Mouse (Mus musculus) ovary, adult 18-20 months (tissue): ENCODE measurements around the gene Frmd5.

Experiments used
- DNase-seq: peaks from one replicate; pipeline ENCODE4 v3.0.0; 2022; ENCODE audit warnings: low spot score, mixed read lengths

The Frmd5 gene

GRCm38 (mm10) chr2:121682361-121682760, 124.5 kb downstream of the Frmd5 start:
- no peak for DNase-seq

GRCm38 (mm10) chr2:121679711-121680110, 127.2 kb downstream of the Frmd5 start:
- no peak for DNase-seq

DNA sequence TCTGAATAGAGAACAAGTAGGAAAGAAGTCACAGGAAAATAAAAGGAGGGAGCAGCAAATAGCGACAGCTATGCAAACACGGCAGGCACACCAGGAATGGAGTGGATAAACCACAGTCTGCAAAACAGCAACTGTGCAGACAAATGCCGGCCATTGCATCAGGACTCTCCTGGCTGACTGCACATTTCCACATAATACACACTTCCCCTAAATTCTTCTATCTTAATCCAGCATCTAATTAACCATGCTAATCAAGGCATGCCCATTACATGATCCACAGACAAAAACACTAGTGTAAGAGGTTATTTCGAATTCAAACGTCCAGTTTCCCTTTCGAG, 129.3 kb downstream of the Frmd5 start:
- no peak for DNase-seq

GRCm38 (mm10) chr2:121676951-121677648, 129.8 kb downstream of the Frmd5 start:
- DNase-seq: no peak

DNA sequence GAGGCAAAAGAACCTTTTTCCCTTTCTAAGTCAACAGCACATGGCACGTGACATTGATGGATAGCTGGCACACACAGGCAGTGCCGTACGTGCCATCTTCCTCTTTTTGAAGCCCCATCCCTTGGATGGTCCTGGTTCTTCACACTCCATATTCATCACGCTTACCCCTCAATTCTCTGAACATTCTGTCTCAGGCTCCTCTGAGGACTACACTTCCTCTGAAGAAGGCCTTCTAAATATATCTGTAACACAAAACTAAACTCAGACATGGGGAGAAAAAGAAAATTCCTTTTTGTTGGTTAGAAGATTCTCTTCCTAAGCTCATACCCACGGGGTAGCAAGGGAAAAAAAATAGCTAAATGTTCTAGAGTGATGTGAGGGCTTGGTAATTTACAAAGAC, 131.0 kb downstream of the Frmd5 start:
- no peak for DNase-seq

- no peak for DNase-seq
These were observed 131.8 kb downstream of the Frmd5 start for GRCm38 (mm10) chr2:121675136-121675535.

GRCm38 (mm10) chr2:121674211-121674610, 132.7 kb downstream of the Frmd5 start:
- DNase-seq: no peak

DNA sequence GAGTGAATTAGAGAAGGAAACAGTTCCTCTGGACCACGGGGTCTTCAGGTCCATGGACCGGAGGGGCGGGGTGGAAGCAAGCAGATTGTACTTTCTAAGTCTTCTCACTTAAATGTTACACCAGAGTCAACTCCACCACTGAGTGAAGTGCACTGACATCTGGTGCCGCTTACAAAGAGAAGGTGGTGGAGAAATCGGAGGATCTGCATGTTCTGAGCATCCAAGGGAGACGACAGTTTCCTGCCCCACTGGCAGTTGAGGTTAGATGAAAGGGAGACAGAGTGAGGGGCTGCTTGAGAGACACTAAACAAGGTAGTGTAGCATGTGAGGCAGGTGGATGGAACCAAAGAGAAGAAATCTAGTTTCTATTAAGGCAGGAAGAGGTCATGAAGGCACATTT, 137.0 kb downstream of the Frmd5 start:
- DNase-seq: no peak

DNA sequence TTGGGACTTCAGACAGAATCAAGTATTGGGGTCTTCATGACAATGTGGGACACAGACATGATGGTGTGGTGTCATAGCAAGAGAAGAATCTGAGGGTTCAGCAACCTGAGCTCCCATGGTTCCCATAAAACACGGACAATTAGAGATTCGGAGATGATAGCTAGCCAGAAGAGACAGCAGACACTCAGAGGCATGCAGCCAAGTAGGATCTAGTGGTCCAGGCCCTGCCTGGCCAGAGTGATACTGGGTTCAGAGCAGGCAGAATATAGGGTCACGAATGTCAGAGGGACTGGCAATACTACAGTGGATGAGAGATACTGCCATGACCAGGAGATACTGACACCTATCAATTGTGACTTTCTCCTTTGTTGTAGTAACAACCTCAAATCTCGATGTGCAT, 138.6 kb downstream of the Frmd5 start:
- no peak for DNase-seq

- DNase-seq: no peak
These were observed 145.8 kb downstream of the Frmd5 start for GRCm38 (mm10) chr2:121661160-121661502.

- DNase-seq: no peak
These were observed 146.3 kb downstream of the Frmd5 start for GRCm38 (mm10) chr2:121660461-121661159.

GRCm38 (mm10) chr2:121659350-121659749, 147.5 kb downstream of the Frmd5 start:
- DNase-seq: no peak

DNA sequence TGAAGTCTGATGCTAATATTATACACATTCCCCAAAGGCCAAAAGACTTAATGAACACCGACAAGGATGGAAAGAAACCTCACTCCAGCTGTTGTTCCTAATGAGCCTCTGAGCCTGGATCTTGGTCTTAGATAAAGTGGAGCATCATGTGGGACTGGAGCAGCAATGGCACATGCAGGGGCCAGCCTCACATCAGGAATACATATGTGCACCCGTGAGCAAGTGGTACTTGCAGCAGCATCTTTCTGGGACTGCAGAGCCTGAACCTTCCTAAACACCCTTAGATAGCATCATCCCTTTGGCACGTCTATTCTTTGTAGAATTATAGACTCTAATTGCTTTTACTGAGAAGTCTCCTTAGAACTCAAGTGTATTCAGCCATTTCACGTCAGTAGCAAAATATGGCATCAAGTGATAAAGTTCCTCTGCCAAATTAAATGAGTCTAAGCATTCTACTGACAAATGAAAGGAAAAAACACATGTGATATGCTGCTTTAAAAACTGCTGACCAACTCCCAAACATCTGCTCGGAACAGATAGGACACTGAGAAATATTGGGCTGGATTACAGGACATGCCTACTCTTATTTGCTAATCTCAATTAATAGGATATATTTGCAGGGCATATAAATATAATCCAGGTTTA, 148.6 kb downstream of the Frmd5 start:
- no peak for DNase-seq

- DNase-seq: no peak
These were observed 150.9 kb downstream of the Frmd5 start for GRCm38 (mm10) chr2:121655966-121656365.

GRCm38 (mm10) chr2:121655106-121655505, 151.8 kb downstream of the Frmd5 start:
- DNase-seq: no peak

GRCm38 (mm10) chr2:121646528-121646927, 160.4 kb downstream of the Frmd5 start:
- no peak for DNase-seq

- DNase-seq: no peak
These were observed 164.0 kb downstream of the Frmd5 start for GRCm38 (mm10) chr2:121642934-121643333.

DNA sequence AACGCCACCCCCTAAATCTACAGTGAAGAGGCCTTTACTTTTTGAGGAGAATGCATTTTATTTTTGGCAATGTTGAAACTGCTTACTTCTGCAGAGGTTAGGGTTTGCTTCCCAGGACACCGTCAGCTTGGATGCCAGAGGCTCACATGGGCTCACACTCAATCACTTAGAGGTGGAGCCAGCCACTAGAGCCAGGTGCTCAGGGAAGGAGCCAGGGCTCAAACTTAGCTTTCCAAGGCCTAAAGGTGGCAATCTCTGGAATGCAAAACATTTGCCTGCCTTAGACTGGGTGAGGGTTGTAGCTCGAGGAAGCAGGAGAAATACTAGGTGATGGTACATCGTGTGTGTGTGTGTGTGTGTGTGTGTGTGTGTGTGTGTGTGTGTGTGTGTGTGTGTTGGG, 174.8 kb downstream of the Frmd5 start:
- no peak for DNase-seq

GRCm38 (mm10) chr2:121630286-121630685, 176.6 kb downstream of the Frmd5 start:
- DNase-seq: no peak

DNA sequence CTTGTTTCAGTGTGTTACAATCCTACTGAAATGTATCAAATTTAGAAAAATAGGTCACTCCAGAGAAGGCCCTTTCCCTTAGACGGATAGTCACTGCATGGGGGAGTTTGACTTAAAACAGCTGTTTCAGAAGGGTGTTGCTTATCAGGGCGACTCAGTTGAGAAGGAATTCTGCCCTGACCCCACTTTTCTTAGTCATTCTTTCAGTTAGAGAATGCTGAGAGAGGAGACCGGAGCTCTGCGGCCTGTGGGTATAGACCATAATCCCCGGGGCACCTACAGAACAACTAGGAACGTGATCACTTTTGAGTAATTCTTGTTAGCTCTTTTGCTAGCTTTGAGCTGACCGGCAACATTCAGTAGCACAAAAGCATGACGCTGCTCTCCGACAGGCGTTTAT, 178.6 kb downstream of the Frmd5 start:
- DNase-seq: no peak

GRCm38 (mm10) chr2:121625901-121626300, 181.0 kb downstream of the Frmd5 start:
- DNase-seq: no peak

DNA sequence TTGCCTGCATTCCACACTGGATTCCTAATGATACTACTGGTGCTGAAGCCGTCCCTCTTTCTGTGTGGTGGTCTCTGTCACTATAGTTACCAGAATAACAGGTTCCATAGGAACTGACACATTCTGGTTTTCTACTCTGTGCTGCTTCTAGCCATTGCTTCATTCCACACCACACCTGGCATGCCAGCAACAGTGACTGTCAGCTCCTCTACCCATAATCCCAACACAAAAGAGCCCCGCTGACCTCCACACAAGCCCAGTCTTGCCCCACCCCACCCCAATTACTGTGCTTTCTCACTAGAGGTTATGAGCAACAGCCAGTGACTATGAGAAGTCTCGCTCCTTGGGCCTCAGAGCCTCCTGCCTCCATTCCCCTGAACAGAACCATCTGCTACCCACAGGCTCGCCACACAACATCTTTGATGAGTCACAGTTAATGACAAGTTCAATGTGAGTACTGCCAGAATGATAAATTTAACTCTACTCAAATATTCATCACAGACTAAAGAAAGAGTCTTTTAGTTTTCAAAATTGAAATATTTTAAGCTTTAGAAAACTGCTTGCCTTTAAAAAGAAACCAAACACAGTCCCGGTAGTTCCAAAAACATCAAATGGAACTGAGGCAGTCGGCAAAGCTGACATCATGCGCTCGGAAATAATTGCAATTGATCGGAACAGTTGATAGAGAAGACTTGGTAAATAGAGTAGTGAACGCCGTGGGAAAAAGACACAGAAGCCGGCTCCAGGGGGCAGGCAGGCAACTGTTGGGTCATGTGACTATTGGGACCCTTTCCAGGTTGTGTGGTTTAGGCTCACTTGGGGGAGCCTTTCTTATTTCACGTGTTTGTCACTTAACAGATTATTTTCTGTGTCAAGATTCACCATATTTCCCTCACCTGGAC, 185.4 kb downstream of the Frmd5 start:
- DNase-seq: no peak
